Mouse (Mus musculus) embryo, embryonic 10.5 days (tissue): ENCODE results near the gene Susd6.
"Not testable (repeated sequence)": the region's sequence is repeated elsewhere in the genome, so short reads cannot be mapped to it uniquely, and the experiment has no call there.

Experiments used
- DNase-seq: peaks from one replicate; pipeline ENCODE4 v3.0.0-alpha.2; 2015; ENCODE audit warnings: low spot score

Susd6 gene

GRCm38 (mm10) chr12:80813456-80813855 lies 23.1 kb downstream of the Susd6 start:
- no peak for DNase-seq

GRCm38 (mm10) chr12:80813872-80814271 lies 23.6 kb downstream of the Susd6 start:
- DNase-seq: no peak

DNA sequence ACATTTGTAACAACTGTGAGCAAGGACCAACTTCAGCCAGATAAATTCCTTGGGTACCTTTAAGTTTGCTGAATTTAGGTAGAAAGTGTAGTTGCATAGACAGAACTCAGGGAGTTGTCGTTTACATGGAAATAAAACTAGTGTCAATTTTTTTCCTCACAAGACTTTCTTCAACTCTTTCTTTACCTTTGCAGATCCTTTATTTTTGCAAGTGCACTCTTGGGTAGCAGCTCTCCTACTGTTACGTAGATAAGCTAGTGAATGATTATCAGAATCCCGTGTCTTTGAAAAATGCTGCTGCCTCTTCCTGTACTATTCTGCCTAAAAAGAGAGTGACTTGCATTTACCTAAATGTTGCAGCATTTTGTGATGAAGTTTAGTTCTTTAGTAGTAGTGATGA lies 24.2 kb downstream of the Susd6 start:
- DNase-seq: no peak

GRCm38 (mm10) chr12:80815298-80815697 lies 25.0 kb downstream of the Susd6 start:
- no peak for DNase-seq

- no peak for DNase-seq
Measured at GRCm38 (mm10) chr12:80815893-80816292, 25.6 kb downstream of the Susd6 start.

DNA sequence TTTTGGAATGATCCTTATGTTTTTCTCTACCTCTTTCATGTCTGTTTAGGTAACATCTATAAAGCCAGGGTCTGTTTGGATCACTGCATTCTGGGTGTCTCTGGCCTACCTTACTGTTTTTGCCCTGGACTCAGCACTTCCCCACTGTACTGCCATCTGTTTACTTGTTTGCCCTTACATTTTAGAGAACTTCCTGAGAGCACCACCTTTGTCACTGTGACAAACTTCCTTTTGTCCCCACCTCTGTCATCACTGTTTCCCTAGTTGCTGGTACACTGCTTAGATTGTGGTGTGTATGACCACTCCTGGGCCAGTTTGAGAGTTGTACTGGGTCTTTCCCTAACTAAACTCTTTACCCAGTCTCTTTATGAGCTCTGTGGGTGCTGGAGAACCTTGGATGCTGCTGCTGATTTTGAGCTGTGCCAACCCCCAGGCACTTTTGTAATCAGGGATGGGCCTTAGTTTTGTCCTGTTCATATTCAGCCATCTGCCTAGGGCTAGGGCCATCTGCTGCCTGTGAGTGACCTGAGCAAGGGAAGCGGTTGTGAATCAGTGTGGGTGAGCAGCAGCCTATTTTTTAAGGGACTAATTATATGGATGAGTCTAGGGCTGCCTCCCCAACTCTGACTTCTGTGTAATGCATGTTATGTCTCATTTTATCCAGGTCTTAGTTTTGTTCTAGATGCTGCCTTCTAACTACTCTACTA lies 26.2 kb downstream of the Susd6 start:
- DNase-seq: peak; percentile 36

DNA sequence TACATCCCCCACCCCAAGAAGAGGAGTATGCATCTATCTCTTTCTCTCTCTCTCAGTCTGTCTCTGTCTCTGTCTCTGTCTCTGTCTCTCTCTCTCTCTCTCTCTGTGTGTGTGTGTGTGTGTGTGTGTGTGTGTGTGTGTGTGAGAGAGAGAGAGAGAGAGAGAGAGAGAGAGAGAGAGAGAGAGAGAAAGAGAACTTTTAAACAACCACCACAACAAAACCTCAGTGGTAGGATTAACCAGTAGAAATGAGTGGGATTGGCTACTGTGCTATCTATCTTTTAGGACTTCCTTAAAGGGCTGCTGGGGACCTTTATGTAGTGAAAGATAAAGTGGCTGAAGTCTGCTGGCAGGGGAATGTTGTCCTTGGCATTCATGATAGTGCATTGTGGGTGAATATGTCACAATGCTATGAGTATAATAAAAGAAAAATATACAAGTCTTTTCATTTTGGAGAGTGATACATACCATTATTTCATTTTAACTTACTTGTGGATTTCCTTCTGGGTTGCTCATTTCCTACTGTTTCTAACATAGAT lies 27.5 kb downstream of the Susd6 start:
- DNase-seq: no peak

DNA sequence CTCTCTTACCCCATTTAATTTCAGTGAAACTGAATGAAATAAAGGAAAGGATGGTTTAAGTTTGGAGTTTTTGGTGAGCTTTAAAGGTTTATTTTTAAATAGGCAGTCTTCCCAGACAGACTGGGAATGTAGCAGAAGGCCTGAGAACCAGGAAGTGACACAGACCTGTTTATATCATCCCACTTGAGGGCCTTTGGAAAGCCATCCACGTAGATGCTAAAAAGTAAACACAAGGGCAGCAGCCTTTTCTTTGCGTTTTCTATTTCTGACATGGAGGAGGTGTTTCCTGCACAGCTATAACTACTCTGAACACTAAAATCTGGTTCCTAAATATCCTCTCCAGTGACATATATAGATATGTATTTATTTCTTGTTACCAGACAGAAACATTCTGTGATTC lies 28.7 kb downstream of the Susd6 start:
- DNase-seq: not testable (repeated sequence)

DNA sequence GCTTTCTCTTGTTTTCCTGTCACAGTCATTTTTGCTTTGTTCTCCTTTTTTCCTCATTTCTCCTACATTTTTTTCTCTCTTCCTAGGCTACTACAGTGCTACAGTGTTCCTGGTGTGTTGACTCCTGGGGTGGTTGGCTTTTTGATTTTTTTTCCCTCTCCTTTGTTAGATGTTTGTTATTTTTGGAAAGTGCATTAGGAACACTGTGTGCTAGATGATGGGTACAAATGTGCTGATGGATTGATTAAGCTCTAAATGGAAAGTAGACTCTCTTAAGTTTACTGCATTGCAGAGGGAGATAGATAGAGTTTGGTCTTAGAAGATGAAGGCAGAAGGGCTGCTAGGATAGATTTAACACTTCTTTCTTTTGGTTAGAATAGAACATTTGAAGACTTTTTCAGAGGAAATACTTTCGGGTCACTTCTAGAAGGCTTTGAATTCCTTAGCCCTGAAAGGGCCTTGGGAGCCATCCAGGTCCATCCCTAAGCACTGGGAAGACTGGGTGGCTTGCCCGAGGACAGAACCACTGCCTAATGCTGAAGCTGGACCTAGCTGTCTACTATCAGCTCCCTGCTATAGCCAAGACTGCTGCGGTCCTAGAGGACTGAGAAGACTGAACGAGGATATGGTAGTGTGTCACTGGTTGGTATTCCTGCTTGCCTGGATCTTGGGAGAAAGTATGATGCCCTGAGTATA lies 31.1 kb downstream of the Susd6 start:
- no peak for DNase-seq

DNA sequence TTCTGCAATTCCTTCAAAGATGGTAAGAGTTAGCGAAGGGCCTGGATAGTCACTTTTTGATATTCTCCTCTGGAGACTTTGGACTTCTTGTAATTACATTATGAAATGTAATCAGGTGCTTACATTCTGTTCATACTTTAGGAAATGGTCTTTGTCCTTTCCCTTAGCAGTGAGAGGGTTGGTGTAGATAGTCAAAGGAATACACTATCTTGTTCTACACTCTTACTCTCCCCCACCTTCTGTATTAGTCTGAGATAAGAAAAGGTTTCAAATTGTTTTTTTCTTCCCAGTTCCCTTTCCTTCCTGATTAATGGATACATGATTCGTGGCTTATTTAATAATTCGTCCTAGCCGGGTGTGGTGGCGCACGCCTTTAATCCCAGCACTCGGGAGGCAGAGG lies 32.2 kb downstream of the Susd6 start:
- DNase-seq: no peak

- DNase-seq: no peak
Measured at GRCm38 (mm10) chr12:80824202-80824601, 33.9 kb downstream of the Susd6 start.

DNA sequence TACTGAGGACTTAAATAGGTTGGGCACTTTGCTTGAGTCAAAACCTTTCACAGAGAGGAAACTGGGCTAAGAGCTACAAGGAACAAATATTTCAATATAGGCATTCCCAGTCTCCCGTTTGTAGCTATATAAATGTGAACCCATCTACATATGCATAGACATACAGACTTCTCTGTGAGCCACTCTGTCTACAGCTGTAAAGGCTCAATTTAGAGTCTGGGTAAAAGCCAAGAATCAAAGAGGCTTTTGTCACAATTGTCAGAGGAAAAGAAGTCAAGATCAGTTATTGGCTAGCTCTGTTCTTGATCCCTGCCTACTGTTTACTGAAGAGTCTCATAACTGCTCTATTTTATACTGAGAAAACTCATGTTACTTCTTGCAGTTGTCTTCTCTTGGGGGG lies 36.1 kb downstream of the Susd6 start:
- no peak for DNase-seq

GRCm38 (mm10) chr12:80827464-80828015 lies 37.2 kb downstream of the Susd6 start:
- no peak for DNase-seq

DNA sequence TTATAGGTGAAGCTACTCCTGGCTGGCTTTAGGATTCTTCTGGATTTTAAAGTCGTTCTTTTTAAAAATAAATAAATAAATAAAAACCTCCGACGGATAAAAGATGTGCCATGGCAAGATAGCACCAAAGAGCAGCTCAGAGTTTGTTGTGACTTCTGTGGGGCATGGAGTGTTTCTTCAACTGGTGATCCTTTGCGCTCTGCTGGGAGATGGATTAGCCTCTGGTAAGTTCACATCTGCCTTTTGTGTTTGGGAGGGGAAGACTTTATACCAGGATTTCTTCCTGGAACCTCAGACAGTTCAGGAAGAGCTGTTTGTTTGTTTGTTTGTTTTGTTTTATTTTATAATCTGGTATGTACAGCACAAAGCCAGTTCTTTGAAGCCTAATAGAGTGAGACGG lies 37.7 kb downstream of the Susd6 start:
- DNase-seq: no peak

GRCm38 (mm10) chr12:80828951-80829350 lies 38.6 kb downstream of the Susd6 start:
- no peak for DNase-seq

- DNase-seq: no peak
Measured at GRCm38 (mm10) chr12:80830211-80830610, 39.9 kb downstream of the Susd6 start.

GRCm38 (mm10) chr12:80830820-80831219 lies 40.5 kb downstream of the Susd6 start:
- no peak for DNase-seq

DNA sequence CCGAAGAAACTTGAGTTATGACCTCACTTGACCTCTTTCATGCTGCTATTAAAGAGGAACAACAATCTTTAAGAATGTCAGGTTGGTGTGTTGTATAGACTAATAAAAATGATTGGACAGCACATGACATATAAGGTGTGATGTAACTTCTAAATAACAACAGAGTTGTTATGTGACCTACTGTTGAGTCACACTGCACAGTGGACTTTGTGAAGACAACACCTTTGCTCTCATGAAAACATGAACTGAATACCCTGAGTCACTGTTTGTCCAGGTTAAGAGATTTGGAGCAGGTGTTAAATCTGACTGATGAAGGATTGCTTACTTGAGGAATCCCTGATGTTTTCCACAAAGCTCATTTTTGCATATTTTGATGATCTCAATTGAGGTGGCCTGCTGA lies 42.0 kb downstream of the Susd6 start:
- DNase-seq: no peak

DNA sequence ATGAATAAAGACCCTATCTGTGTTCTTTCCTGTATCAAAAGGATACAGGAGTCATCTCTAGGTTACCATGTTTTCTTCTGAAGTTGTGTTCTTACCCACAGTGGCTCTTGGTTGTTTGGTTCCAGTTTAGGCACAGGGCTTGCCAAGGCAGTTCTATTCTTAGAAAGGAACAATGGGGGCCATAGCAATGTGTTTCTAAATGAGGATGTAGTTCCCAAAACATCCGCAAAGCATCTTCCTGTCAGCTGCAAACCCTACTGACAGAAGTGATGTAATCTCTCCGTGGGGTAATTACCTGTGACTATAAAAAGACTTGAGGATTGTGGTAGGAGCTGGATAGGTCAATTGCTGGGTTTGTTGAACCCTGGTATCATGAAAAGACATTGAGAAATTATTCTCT lies 43.2 kb downstream of the Susd6 start:
- DNase-seq: no peak

GRCm38 (mm10) chr12:80834156-80834900 lies 44.0 kb downstream of the Susd6 start:
- DNase-seq: no peak

DNA sequence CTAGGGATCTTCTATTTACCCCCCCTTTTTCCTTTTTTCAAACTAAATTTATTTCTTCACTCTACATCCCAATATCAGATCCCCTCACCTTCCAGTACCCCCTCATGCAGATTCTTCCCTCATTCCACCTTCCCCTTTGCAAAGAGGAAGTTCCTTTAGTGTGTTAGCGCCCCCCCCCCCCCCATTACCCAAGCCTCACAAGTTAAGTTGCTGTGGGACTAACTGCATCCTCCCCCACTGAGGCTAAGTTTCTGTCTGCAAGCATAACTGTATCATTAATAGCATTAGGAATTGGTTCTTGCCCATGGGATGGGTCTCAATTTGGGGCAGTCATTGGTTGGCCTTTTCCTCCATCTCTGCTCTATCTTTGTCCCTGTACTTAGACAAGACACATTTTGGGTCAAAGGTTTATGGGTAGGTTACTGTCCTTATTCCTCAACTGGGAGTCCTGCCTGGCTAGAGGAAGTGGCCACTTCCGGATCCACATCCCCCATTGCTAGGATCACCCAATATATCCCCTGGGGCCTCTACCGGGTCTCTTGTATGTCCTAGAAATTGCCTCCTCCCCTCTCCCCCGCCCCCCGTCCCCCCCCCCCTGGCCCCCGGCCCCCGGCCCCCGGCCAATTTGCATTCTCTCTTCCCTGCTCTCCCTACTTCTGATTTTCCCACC lies 44.7 kb downstream of the Susd6 start:
- DNase-seq: no peak

DNA sequence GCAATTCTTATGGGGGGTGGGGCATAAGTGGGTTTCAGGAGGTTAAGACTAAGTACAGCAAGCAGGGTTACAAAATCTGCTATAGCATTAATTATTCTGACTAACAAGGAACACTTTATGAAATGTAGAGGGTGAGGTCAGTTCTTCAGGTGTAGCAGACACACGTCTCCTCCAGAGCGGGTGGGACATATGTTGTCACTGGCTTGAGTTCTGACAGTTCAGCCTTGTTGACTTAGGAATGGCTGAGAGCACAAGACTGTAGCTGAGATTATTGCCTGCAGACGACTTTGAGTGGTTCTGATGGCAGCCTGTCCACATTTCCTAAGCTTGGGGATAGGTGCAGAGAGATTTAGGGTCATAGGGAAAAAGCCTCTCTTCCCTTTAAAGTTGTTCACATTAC lies 47.3 kb downstream of the Susd6 start:
- no peak for DNase-seq
